Mouse (Mus musculus) megakaryocyte progenitor cell, adult 5-6 weeks (primary cell): ENCODE results near the gene Wdcp. TPM values are rescaled to one million over a fixed set of nuclear protein-coding genes. Genes with fewer than 3 reads are reported as not detected.
"Not testable (repeated sequence)": the region's sequence is repeated elsewhere in the genome, so short reads cannot be mapped to it uniquely, and the experiment has no call there.

Experiments
- ATAC-seq: replicated peaks from 2 replicates; pipeline ENCODE4 v1.8.0; 2016; ENCODE audit warnings: mild to moderate bottlenecking, moderate TSS enrichment, inconsistent platforms; ENCODE audit not compliant: poor library complexity
- total RNA-seq, 2 experiments: library from RNA; stranded (forward) in 1 of 2; stranded (reverse) in 1 of 2; fragments of 157-497, 149-512 nt in 1 of 2; fragments of 200-1000 nt in 1 of 2; gene quantifications; 2 replicates each; pipeline versions ENCODE4 v1.2.3 to v1.2.4; 2015 to 2017

The Wdcp gene
- total RNA-seq (2015) (17.6 and 19.2 TPM in 2 replicates), total RNA-seq (2017) (6.7 and 10.0 TPM in 2 replicates)

GRCm38 (mm10) chr12:4842890-4843597 is at the start of gene Wdcp:
Gene Wdcp (plus strand): TSS chr12:4843303.
- peak; percentile 81 for ATAC-seq

- peak; percentile 75 for ATAC-seq
These were observed 49.4 kb upstream of the Wdcp start for GRCm38 (mm10) chr12:4793718-4794117.

GRCm38 (mm10) chr12:4797471-4797870 is 45.6 kb upstream of the Wdcp start:
- not testable (repeated sequence) for ATAC-seq

- no peak for ATAC-seq
These were observed 32.1 kb upstream of the Wdcp start for GRCm38 (mm10) chr12:4811036-4811435.

- no peak for ATAC-seq
These were observed 31.4 kb upstream of the Wdcp start for GRCm38 (mm10) chr12:4811705-4812104.

GRCm38 (mm10) chr12:4813636-4814035 is 29.5 kb upstream of the Wdcp start:
- no peak for ATAC-seq

- peak; percentile 41 for ATAC-seq
These were observed 26.3 kb upstream of the Wdcp start for GRCm38 (mm10) chr12:4816680-4817360.

- peak; percentile 96 for ATAC-seq
These were observed 25.6 kb upstream of the Wdcp start, which contains the start of gene Sf3b6 for GRCm38 (mm10) chr12:4817361-4818101. Gene Sf3b6 (plus strand): TSS chr12:4817544.

GRCm38 (mm10) chr12:4827256-4827655 is 15.8 kb upstream of the Wdcp start:
- ATAC-seq = peak; percentile 61

- ATAC-seq = no peak
These were observed 6.1 kb upstream of the Wdcp start for GRCm38 (mm10) chr12:4836959-4837358.

- peak; percentile 29 for ATAC-seq
These were observed 3.1 kb upstream of the Wdcp start for GRCm38 (mm10) chr12:4840010-4840409.

- ATAC-seq = peak; percentile 15
These were observed 2.4 kb upstream of the Wdcp start for GRCm38 (mm10) chr12:4840741-4841140.

GRCm38 (mm10) chr12:4841392-4841887 is 1.7 kb upstream of the Wdcp start, which contains the start of gene Fkbp1b:
Gene Fkbp1b (minus strand): TSS chr12:4841591.
- ATAC-seq = peak; percentile 48

GRCm38 (mm10) chr12:4842456-4842855 is 647 bp upstream of the Wdcp start:
- no peak for ATAC-seq

- peak; percentile 59 for ATAC-seq
These were observed 638 bp downstream of the Wdcp start for GRCm38 (mm10) chr12:4843741-4844140.

- ATAC-seq = 0 out of 2 replicates have a peak, but pooled peaks have one; percentile 30
These were observed 13.1 kb downstream of the Wdcp start for GRCm38 (mm10) chr12:4856160-4856559.

- ATAC-seq = no peak
These were observed 13.7 kb downstream of the Wdcp start for GRCm38 (mm10) chr12:4856834-4857233.

GRCm38 (mm10) chr12:4859241-4859914 is 16.3 kb downstream of the Wdcp start:
- peak; percentile 62 for ATAC-seq

GRCm38 (mm10) chr12:4862672-4863071 is 19.6 kb downstream of the Wdcp start:
- peak; percentile 68 for ATAC-seq

GRCm38 (mm10) chr12:4863654-4864337 is 20.7 kb downstream of the Wdcp start:
- ATAC-seq = no peak
